Comparison of ENCODE assay signal across 15 mouse cellular contexts in genomic region chr8:11394773-11395172, GRCm38 (mm10).
DNase-seq lines count a peak whose midpoint lies in the region; ATAC-seq and TF ChIP-seq lines count a peak whose summit lies in the region.
"Had no signal": no experiment of that assay in that cellular context is flagged by ENCODE, and none has a peak within 500 bp of the region (broad histone marks: within the 10 kb centered on the region; RNA-seq: fewer than 3 reads in every experiment).

No protein-coding gene starts in this region.

- no peak overlapping the region for H3K4me2 ChIP-seq in heart, embryonic 13.5 days
- H3K4me2 ChIP-seq in lung, embryonic 15.5 days = no peak overlapping the region
- no peak overlapping the region for H3K4me2 ChIP-seq in heart, postnatal 0 days (ENCODE audit: low read depth, low read length)
- no peak overlapping the region for H3K4me2 ChIP-seq in hindbrain, embryonic 14.5 days (replicated peaks)
- H3K4me2 ChIP-seq: forebrain, embryonic 15.5 days; liver, embryonic 12.5 days had no signal

- DNase-seq in heart, postnatal 25 days (ENCODE audit: low spot score) = no peak
- no peak for DNase-seq in lung, adult 18-20 months
- DNase-seq in heart, postnatal 0 days (ENCODE audit: low spot score) = no peak
- peak; percentile 42 to 56 for DNase-seq in kidney, postnatal 36 days
- DNase-seq in c-Kit-positive CD71-positive TER-119-positive erythroid progenitor cells, embryonic 14.5 days (ENCODE audit: low spot score) = no peak
- no peak for DNase-seq in hindbrain, embryonic 14.5 days (ENCODE audit: low spot score)
- DNase-seq: adrenal gland, adult 8-10 months; cerebellum, postnatal 10 days; gastrocnemius, postnatal 10 days; right cerebral cortex, postnatal 14 days had no signal

- peak overlapping the region; percentile 48 for H3K9ac ChIP-seq in heart, embryonic 13.5 days
- H3K9ac ChIP-seq in lung, embryonic 15.5 days = no peak overlapping the region
- no peak overlapping the region for H3K9ac ChIP-seq in heart, postnatal 0 days (replicated peaks; ENCODE audit: low read depth, low read length)
- H3K9ac ChIP-seq in hindbrain, embryonic 14.5 days = no peak overlapping the region
- H3K9ac ChIP-seq: forebrain, embryonic 15.5 days; liver, embryonic 12.5 days had no signal

- H3K4me3 ChIP-seq in heart, embryonic 13.5 days = no peak overlapping the region
- H3K4me3 ChIP-seq in lung, embryonic 15.5 days = no peak overlapping the region
- no peak overlapping the region for H3K4me3 ChIP-seq in heart, postnatal 0 days (ENCODE audit: low read depth, low read length)
- no peak overlapping the region for H3K4me3 ChIP-seq in hindbrain, embryonic 14.5 days (replicated peaks; ENCODE audit: low read length)
- H3K4me3 ChIP-seq: forebrain, embryonic 15.5 days; liver, embryonic 12.5 days had no signal

- WGBS in heart, embryonic 13.5 days = 32% methylated on average over 9 of the region's 9 CpGs
- WGBS in lung, embryonic 15.5 days = 31% methylated on average over 9 of the region's 9 CpGs
- 46% methylated on average over 9 of the region's 9 CpGs for WGBS in heart, postnatal 0 days
- WGBS in hindbrain, embryonic 14.5 days = 64% methylated on average over 9 of the region's 9 CpGs

- intact Hi-C loops in heart, postnatal 25 days (cut with DNase I) = loop anchor here (5.0 kb wide), 1 partner anchor 47 kb away; no protein-coding TSS in a partner anchor

- peak overlapping the region; percentile 91 for H3K27ac ChIP-seq in heart, embryonic 13.5 days (replicated peaks)
- peak overlapping the region; percentile 86 for H3K27ac ChIP-seq in lung, embryonic 15.5 days
- peak overlapping the region; percentile 90 for H3K27ac ChIP-seq in heart, postnatal 0 days (ENCODE audit: low read depth)
- no peak overlapping the region for H3K27ac ChIP-seq in hindbrain, embryonic 14.5 days
- H3K27ac ChIP-seq: forebrain, embryonic 15.5 days; liver, embryonic 12.5 days had no signal

- H3K9me3 ChIP-seq in heart, embryonic 13.5 days = no peaks in the 10 kb centered on the region
- no peaks in the 10 kb centered on the region for H3K9me3 ChIP-seq in lung, embryonic 15.5 days
- no peaks in the 10 kb centered on the region for H3K9me3 ChIP-seq in heart, postnatal 0 days (replicated peaks; ENCODE audit: control insufficient read depth, low read length)
- no peaks in the 10 kb centered on the region for H3K9me3 ChIP-seq in hindbrain, embryonic 14.5 days (ENCODE audit: control insufficient read depth, low read length)
- H3K9me3 ChIP-seq: forebrain, embryonic 15.5 days; liver, embryonic 12.5 days had no signal

- TF ChIP-seq EP300 in heart, postnatal 0 days (IDR thresholded peaks at IDR 0.05; ENCODE audit: low read depth) = peak; percentile 83

- ATAC-seq in heart, embryonic 13.5 days (ENCODE audit: extremely low read depth, insufficient number of reproducible peaks, low FRiP score, low TSS enrichment) = no peak
- no peak for ATAC-seq in lung, embryonic 15.5 days (ENCODE audit: borderline replicate concordance, extremely low read depth, low FRiP score, low TSS enrichment)
- ATAC-seq in heart, postnatal 0 days (ENCODE audit: insufficient read depth, low read depth) = no peak
- ATAC-seq in hindbrain, embryonic 14.5 days (ENCODE audit: low FRiP score) = no peak
- ATAC-seq: CD4-positive, CD25-positive, alpha-beta regulatory T cell, adult 4 months; forebrain, embryonic 15.5 days; liver, embryonic 12.5 days had no signal

- no peak for TF ChIP-seq CTCF in heart, postnatal 0 days (IDR thresholded peaks at IDR 0.05; ENCODE audit: low read depth)

- H3K36me3 ChIP-seq in heart, embryonic 13.5 days = peaks cover 13% of the 10 kb centered on the region
- no peaks in the 10 kb centered on the region for H3K36me3 ChIP-seq in lung, embryonic 15.5 days
- H3K36me3 ChIP-seq in heart, postnatal 0 days (replicated peaks; ENCODE audit: control insufficient read depth, insufficient read depth, low read length) = peaks cover 14% of the 10 kb centered on the region; the same call in 1 of the 2 replicates
- no peaks in the 10 kb centered on the region for H3K36me3 ChIP-seq in hindbrain, embryonic 14.5 days (replicated peaks; ENCODE audit: control insufficient read depth, insufficient read depth)
- H3K36me3 ChIP-seq: forebrain, embryonic 15.5 days; liver, embryonic 12.5 days had no signal

- peaks cover 45% of the 10 kb centered on the region for H3K4me1 ChIP-seq in heart, embryonic 13.5 days
- peaks cover 72% of the 10 kb centered on the region for H3K4me1 ChIP-seq in lung, embryonic 15.5 days
- H3K4me1 ChIP-seq in heart, postnatal 0 days (ENCODE audit: control insufficient read depth, insufficient read depth) = peaks cover 46% of the 10 kb centered on the region
- no peaks in the 10 kb centered on the region for H3K4me1 ChIP-seq in hindbrain, embryonic 14.5 days (replicated peaks; ENCODE audit: control insufficient read depth, insufficient read depth, low read length)

- H3K27me3 ChIP-seq in heart, embryonic 13.5 days (replicated peaks) = no peaks in the 10 kb centered on the region
- H3K27me3 ChIP-seq in lung, embryonic 15.5 days = no peaks in the 10 kb centered on the region
- H3K27me3 ChIP-seq in heart, postnatal 0 days (ENCODE audit: control insufficient read depth, insufficient read depth, low read length) = no peaks in the 10 kb centered on the region
- no peaks in the 10 kb centered on the region for H3K27me3 ChIP-seq in hindbrain, embryonic 14.5 days (ENCODE audit: control insufficient read depth, insufficient read depth, low read length)
- H3K27me3 ChIP-seq: forebrain, embryonic 15.5 days; liver, embryonic 12.5 days had no signal

Comparison
In these comparisons a context has a peak if more than half of its experiments do, and no peak if none do; other contexts are left out.
1. DNase-seq: peak in kidney, postnatal 36 days (2 of 2); none in heart, postnatal 25 days (single experiment), lung, adult 18-20 months (0 of 2), heart, postnatal 0 days (single experiment), c-Kit-positive CD71-positive TER-119-positive erythroid progenitor cells, embryonic 14.5 days (single experiment) and hindbrain, embryonic 14.5 days (single experiment).